Mouse (Mus musculus) gastrocnemius, adult 8-10 months (tissue): ENCODE data around the gene Pigg. TPM values are rescaled to one million over a fixed set of nuclear protein-coding genes. Genes with fewer than 3 reads are reported as not detected.
A peak's percentile ranks its signal among the peaks of the same experiment; 100 is the strongest.

ENCODE experiments used
- DNase-seq, 2 experiments: peaks; one replicate each; pipeline ENCODE4 v3.0.0; 2022; ENCODE audit warnings: low spot score in 2 of 2
- total RNA-seq, 4 experiments: library from RNA; stranded (reverse); gene quantifications; 2 replicates each; pipeline ENCODE4 v1.2.4; 2022

The Pigg gene
- total RNA-seq, 4 experiments from 2014 or later: 3.3 to 4.3 (median 4.2) TPM

- no peak for DNase-seq
These were observed 41.6 kb downstream of the Pigg start for GRCm38 (mm10) chr5:108354056-108354455.

- no peak for DNase-seq
These were observed 45.5 kb downstream of the Pigg start for GRCm38 (mm10) chr5:108357862-108358261.

DNA sequence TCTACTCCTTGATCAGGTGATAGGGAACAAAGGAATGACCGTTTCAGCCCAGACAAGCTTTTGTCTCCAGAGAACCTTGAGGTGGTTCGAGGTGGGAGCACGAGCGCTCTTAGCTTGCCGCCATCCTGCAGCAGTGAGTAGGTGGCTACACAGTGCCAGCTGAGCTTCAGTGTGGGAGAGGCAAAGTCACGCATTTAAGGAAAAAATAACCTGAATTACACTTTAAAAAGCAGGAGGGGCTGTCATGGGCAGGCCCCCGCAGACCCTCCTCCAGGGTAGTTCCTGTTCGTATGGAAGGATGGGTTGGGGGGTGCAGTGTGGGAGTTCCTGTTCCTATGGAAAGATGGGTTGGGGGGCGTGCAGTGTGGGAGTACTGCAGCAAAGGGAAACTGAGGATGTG lies 47.1 kb downstream of the Pigg start:
- DNase-seq: no peak

- DNase-seq: no peak
These were observed 47.8 kb downstream of the Pigg start for GRCm38 (mm10) chr5:108360211-108360610.

DNA sequence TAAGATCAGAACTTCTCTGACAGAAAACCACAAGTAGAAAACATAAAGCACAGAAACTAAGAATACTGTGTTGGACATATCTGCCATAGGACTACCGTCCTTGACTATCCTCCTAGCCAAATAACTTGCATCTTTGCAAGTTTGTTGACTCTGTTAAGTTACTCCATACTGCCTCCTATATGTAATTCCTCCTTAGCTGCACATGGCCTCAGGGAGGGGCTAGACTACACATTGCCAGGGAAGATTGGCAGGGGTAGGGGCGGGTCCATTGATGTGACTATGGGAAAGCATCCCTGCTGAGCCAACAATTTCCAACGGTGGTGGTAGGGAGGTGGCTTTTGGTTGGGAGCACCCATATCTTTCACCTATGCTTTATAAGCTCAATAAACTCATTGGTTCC lies 49.9 kb downstream of the Pigg start:
- no peak for DNase-seq

- DNase-seq: no peak
These were observed 54.0 kb downstream of the Pigg start for GRCm38 (mm10) chr5:108366328-108366983.

- DNase-seq: peak in 1 of 2 experiments; percentile 9
These were observed 54.8 kb downstream of the Pigg start for GRCm38 (mm10) chr5:108366984-108367841.

- DNase-seq: no peak
These were observed 55.5 kb downstream of the Pigg start, which contains the start of gene Gm42517 for GRCm38 (mm10) chr5:108367871-108368332. Gm42517 (minus strand) TSS chr5:108367922.

DNA sequence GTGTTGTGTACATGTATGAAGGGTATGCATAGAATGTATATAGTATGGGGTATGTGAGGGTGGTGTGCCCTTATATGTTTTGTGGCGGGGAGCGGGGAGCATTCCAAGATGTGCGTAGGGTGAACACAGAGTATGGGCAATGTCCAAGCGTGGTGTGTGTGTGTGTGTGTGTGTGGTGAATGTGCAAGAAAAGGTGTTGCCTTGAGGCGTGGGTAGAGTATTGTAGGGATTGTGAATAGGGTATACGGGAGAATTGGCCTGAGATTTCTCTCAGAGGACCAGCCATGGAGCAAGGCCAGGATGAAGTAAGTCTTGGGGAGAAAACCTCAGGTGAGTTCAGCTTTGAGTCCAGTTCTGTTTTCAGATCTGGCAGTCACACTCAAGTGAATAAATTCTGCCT lies 56.0 kb downstream of the Pigg start:
- no peak for DNase-seq

- DNase-seq: peak in 1 of 2 experiments; percentile 9
These were observed 56.6 kb downstream of the Pigg start for GRCm38 (mm10) chr5:108368851-108369621.

- no peak for DNase-seq
These were observed 57.6 kb downstream of the Pigg start for GRCm38 (mm10) chr5:108369964-108370363.

- DNase-seq: no peak
These were observed 61.7 kb downstream of the Pigg start for GRCm38 (mm10) chr5:108374079-108374478.

DNA sequence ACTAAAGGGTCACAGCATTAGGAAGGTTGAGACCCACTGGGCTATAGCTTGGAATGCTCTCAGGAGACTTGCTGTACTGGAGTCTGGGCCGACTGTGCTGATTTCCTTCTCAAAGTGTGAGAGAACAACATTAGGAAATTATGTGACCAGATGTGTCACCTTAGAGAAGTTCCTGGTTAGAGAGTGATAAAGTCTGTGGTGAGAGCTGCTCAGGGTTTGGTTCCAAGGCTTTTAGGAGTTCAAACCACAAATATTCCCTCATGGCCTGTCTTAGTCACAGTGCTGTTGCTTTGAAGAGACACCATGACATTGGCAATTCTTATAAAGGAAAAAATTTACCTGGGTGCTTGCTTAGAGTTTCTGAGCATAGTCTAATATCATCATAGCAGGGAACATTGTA lies 63.6 kb downstream of the Pigg start:
- DNase-seq: no peak

DNA sequence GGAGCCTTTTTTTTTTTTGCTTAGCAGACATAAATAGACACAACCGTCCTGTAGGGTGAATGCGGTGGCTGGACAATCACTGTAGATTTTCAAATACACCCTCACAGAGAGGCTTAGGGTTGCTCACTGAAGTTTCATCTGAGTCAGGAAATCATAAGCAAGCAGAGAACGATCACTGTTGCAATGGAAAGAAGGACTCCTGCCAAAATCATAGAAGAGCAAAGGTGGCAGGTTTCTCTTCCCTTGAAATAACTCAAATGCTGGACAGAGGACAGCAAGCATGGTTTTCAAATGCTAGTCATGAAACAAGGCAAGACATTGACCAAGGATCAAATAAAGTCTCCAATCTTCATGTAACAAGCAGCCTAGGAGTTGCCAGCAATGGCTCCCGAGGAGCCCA lies 65.9 kb downstream of the Pigg start:
- no peak for DNase-seq

- no peak for DNase-seq
These were observed 73.2 kb downstream of the Pigg start for GRCm38 (mm10) chr5:108385632-108386031.

- DNase-seq: no peak
These were observed 74.0 kb downstream of the Pigg start for GRCm38 (mm10) chr5:108386449-108386848.

DNA sequence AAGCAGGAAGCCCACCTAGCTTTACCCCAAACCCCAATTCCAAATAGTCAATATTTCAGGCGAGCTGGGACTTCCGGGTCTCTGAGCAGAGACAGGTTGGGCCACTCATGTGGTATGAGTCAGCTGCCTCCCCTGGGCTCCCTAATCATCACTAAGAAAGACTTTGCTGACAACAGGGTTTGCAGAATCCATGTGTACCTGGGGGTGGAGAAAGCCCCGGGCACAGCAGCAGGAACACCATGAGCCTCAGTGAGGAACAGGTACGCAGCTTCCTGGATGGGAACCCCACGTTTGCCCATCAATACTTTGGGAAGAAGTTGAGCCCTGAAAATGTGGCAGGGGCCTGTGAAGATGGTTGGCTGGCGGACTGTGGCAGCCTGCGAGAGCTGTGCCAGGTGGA lies 75.8 kb downstream of the Pigg start, which contains the start of gene Pde6b:
Pde6b (plus strand) TSS at position 191 of the 400 bp plus-strand sequence.
- no peak for DNase-seq

- DNase-seq: no peak
These were observed 77.3 kb downstream of the Pigg start for GRCm38 (mm10) chr5:108389744-108390143.
